Mouse (Mus musculus): ENCODE measurements around the gene Hacd2. TPM values are rescaled to one million over a fixed set of nuclear protein-coding genes. Genes with fewer than 3 reads are reported as not detected.
A peak's percentile ranks its signal among the peaks of the same experiment; 100 is the strongest.

The Hacd2 gene
- total and polyA plus RNA-seq, 3 experiments, result 4.7 to 178 (median 54.5) TPM

GRCm38 (mm10) chr16:35025347-35025746 is 3.1 kb downstream of the Hacd2 start:
- H3K4me3 ChIP-seq (ENCODE audit: low read depth, low read length), result no peak overlapping the region

GRCm38 (mm10) chr16:35033241-35033640 is 11.0 kb downstream of the Hacd2 start:
- TF ChIP-seq GATA1 (IDR thresholded peaks at IDR 0.05; ENCODE audit: borderline replicate concordance, low read length) (no peak), GATA2 (IDR thresholded peaks at IDR 0.05; ENCODE audit: borderline replicate concordance, low read depth, low read length) (no peak), TAL1 (conservative IDR thresholded peaks at IDR 0.05; ENCODE audit: low read depth, low read length) (no peak), CTCF (IDR thresholded peaks at IDR 0.05; ENCODE audit: low read depth, low read length) (no peak), POLR2AphosphoS5 (IDR thresholded peaks at IDR 0.05; ENCODE audit: insufficient replicate concordance, low read depth, low read length) (no peak)
- H3K9me3 ChIP-seq (replicated peaks), result no peaks in the 10 kb centered on the region
- no peak overlapping the region for H3K4me3 ChIP-seq (ENCODE audit: low read depth, low read length)
- H3K36me3 ChIP-seq (replicated peaks), result peaks cover 82% of the 10 kb centered on the region
- DNase-seq (ENCODE audit: low spot score) (no peak), ATAC-seq (ENCODE audit: extremely low read depth, insufficient number of reproducible peaks, low FRiP score, poor library complexity, severe bottlenecking) (no peak)
- peaks cover 32% of the 10 kb centered on the region for H3K4me1 ChIP-seq (ENCODE audit: insufficient read depth, low read depth, low read length)
- H3K27me3 ChIP-seq (ENCODE audit: insufficient read depth, low read length), result no peaks in the 10 kb centered on the region

More at GRCm38 (mm10) chr16:35025347-35025746, 3.1 kb downstream of the Hacd2 start:
- Histone ChIP-seq H3K36me3 (replicated peaks) (peaks cover 34% of the 10 kb centered on the region), H3K9me3 (replicated peaks) (no peaks in the 10 kb centered on the region), H3K27me3 (ENCODE audit: insufficient read depth, low read length) (no peaks in the 10 kb centered on the region), H3K4me1 (ENCODE audit: insufficient read depth, low read depth, low read length) (peaks cover 12% of the 10 kb centered on the region; the same call in 1 of the 2 replicates)
- no peak for TF ChIP-seq GATA2 (IDR thresholded peaks at IDR 0.05; ENCODE audit: borderline replicate concordance, low read depth, low read length)
- no peak for TF ChIP-seq GATA1 (IDR thresholded peaks at IDR 0.05; ENCODE audit: borderline replicate concordance, low read length)
- TF ChIP-seq POLR2AphosphoS5 (IDR thresholded peaks at IDR 0.05; ENCODE audit: insufficient replicate concordance, low read depth, low read length), result no peak
- TF ChIP-seq CTCF (IDR thresholded peaks at IDR 0.05; ENCODE audit: low read depth, low read length), result no peak
- TF ChIP-seq TAL1 (conservative IDR thresholded peaks at IDR 0.05; ENCODE audit: low read depth, low read length), result no peak
- ATAC-seq (ENCODE audit: extremely low read depth, insufficient number of reproducible peaks, low FRiP score, poor library complexity, severe bottlenecking) (no peak), DNase-seq (ENCODE audit: low spot score) (no peak)

GRCm38 (mm10) chr16:35033809-35034577 is 11.8 kb downstream of the Hacd2 start:
- peaks cover 81% of the 10 kb centered on the region for H3K36me3 ChIP-seq (replicated peaks)

GRCm38 (mm10) chr16:35034971-35035370 is 12.7 kb downstream of the Hacd2 start:
- no peak for DNase-seq (ENCODE audit: low spot score)
- no peaks in the 10 kb centered on the region for H3K9me3 ChIP-seq (replicated peaks)
- ATAC-seq (ENCODE audit: extremely low read depth, insufficient number of reproducible peaks, low FRiP score, poor library complexity, severe bottlenecking), result no peak
- peaks cover 82% of the 10 kb centered on the region for H3K36me3 ChIP-seq (replicated peaks)
- no peaks in the 10 kb centered on the region for H3K27me3 ChIP-seq (ENCODE audit: insufficient read depth, low read length)
- H3K4me1 ChIP-seq (ENCODE audit: insufficient read depth, low read depth, low read length), result peaks cover 34% of the 10 kb centered on the region
- no peak overlapping the region for H3K4me3 ChIP-seq (ENCODE audit: low read depth, low read length)
- TF ChIP-seq GATA1 (IDR thresholded peaks at IDR 0.05; ENCODE audit: borderline replicate concordance, low read length), result no peak

More at GRCm38 (mm10) chr16:35033809-35034577, 11.8 kb downstream of the Hacd2 start:
- Histone ChIP-seq H3K27me3 (ENCODE audit: insufficient read depth, low read length) (no peaks in the 10 kb centered on the region), H3K4me1 (ENCODE audit: insufficient read depth, low read depth, low read length) (peaks cover 34% of the 10 kb centered on the region), H3K9me3 (replicated peaks) (no peaks in the 10 kb centered on the region), H3K4me3 (ENCODE audit: low read depth, low read length) (no peak overlapping the region)
- no peak for ATAC-seq (ENCODE audit: extremely low read depth, insufficient number of reproducible peaks, low FRiP score, poor library complexity, severe bottlenecking)
- TF ChIP-seq TAL1 (conservative IDR thresholded peaks at IDR 0.05; ENCODE audit: low read depth, low read length) (no peak), GATA1 (IDR thresholded peaks at IDR 0.05; ENCODE audit: borderline replicate concordance, low read length) (no peak), GATA2 (IDR thresholded peaks at IDR 0.05; ENCODE audit: borderline replicate concordance, low read depth, low read length) (no peak), POLR2AphosphoS5 (IDR thresholded peaks at IDR 0.05; ENCODE audit: insufficient replicate concordance, low read depth, low read length) (no peak), CTCF (IDR thresholded peaks at IDR 0.05; ENCODE audit: low read depth, low read length) (no peak)
- DNase-seq (ENCODE audit: low spot score), result no peak

- Histone ChIP-seq H3K4me3 (ENCODE audit: low read depth, low read length) (no peak overlapping the region), H3K9me3 (replicated peaks) (no peaks in the 10 kb centered on the region), H3K36me3 (replicated peaks) (peaks cover 89% of the 10 kb centered on the region), H3K4me1 (ENCODE audit: insufficient read depth, low read depth, low read length) (peaks cover 31% of the 10 kb centered on the region), H3K27me3 (ENCODE audit: insufficient read depth, low read length) (no peaks in the 10 kb centered on the region)
- no peak for DNase-seq (ENCODE audit: low spot score)
- TF ChIP-seq POLR2AphosphoS5 (IDR thresholded peaks at IDR 0.05; ENCODE audit: insufficient replicate concordance, low read depth, low read length), result no peak
- no peak for TF ChIP-seq GATA1 (IDR thresholded peaks at IDR 0.05; ENCODE audit: borderline replicate concordance, low read length)
- no peak for TF ChIP-seq CTCF (IDR thresholded peaks at IDR 0.05; ENCODE audit: low read depth, low read length)
- TF ChIP-seq GATA2 (IDR thresholded peaks at IDR 0.05; ENCODE audit: borderline replicate concordance, low read depth, low read length), result no peak
- TF ChIP-seq TAL1 (conservative IDR thresholded peaks at IDR 0.05; ENCODE audit: low read depth, low read length), result no peak
- ATAC-seq (ENCODE audit: extremely low read depth, insufficient number of reproducible peaks, low FRiP score, poor library complexity, severe bottlenecking), result peak; percentile 34; the same call in 1 of the 2 replicates
Measured at GRCm38 (mm10) chr16:35036754-35037153, 14.5 kb downstream of the Hacd2 start.

- DNase-seq (ENCODE audit: low spot score), result no peak
- Histone ChIP-seq H3K36me3 (replicated peaks) (peaks cover 87% of the 10 kb centered on the region), H3K27me3 (ENCODE audit: insufficient read depth, low read length) (no peaks in the 10 kb centered on the region), H3K4me3 (ENCODE audit: low read depth, low read length) (no peak overlapping the region), H3K9me3 (replicated peaks) (no peaks in the 10 kb centered on the region), H3K4me1 (ENCODE audit: insufficient read depth, low read depth, low read length) (peaks cover 26% of the 10 kb centered on the region)
- TF ChIP-seq GATA2 (IDR thresholded peaks at IDR 0.05; ENCODE audit: borderline replicate concordance, low read depth, low read length) (no peak), CTCF (IDR thresholded peaks at IDR 0.05; ENCODE audit: low read depth, low read length) (no peak), TAL1 (conservative IDR thresholded peaks at IDR 0.05; ENCODE audit: low read depth, low read length) (no peak), GATA1 (IDR thresholded peaks at IDR 0.05; ENCODE audit: borderline replicate concordance, low read length) (no peak), POLR2AphosphoS5 (IDR thresholded peaks at IDR 0.05; ENCODE audit: insufficient replicate concordance, low read depth, low read length) (no peak)
- peak; percentile 22; the same call in 1 of the 2 replicates for ATAC-seq (ENCODE audit: extremely low read depth, insufficient number of reproducible peaks, low FRiP score, poor library complexity, severe bottlenecking)
Measured at GRCm38 (mm10) chr16:35038343-35039057, 16.3 kb downstream of the Hacd2 start.

All from G1E (cell line).